Mouse (Mus musculus): ENCODE data around the gene Polr2e.
A peak's percentile ranks its signal among the peaks of the same experiment; 100 is the strongest.

Polr2e gene

GRCm38 (mm10) chr10:79987771-79988505 is 51.7 kb downstream of the Polr2e start:
- DNase-seq (ENCODE audit: low spot score) = no peak

DNA sequence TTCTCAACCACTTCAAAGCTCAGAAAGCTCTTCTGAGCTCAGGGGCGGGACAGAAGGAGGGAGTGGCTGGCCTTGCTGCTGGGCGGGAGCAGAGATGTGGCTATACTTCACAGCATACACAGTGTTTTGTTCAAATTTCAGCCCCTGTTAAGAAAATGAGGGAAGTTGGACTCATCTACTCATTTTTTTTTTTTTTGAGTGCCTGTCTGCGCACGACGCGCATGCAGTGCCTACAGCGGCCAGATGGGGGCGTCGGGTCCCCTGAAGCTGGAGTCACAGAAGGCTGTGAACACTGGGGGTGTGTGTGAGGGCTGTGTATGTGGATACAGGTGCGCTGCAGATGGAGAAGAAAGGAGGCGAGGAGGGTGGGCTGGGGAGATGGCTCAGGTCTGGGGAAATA is 52.6 kb downstream of the Polr2e start:
- DNase-seq (ENCODE audit: low spot score) = peak; percentile 49

DNA sequence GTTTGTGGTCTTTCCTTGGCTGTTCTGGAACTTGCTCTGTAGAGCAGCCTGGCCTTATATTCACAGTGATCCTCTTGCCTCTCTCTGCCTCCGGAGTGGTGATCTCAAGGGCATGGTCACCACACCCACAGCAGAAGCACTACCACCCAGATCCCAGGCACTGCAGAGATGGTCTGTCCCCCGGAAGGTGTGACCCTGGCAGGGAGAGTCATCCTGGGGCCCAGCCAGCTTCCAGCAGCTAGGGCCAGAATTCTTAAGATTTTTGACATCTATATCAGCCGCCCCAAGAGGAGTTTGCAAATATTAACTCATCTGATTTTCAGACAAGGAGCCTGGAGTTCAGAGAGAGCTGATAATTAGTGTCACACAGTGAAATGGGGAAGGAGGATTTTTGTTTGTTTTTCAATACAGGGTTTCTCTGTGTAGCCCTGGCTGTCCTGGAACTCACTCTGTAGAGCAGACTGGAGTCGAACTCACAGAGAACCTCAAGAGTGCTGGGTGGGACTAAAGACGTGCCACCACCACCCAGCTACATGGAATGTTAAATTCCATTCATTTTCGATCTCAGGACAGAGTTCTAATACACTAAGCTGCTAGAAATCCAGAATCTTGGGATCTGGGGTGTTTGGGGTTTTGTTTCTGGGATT is 53.2 kb downstream of the Polr2e start:
- DNase-seq (ENCODE audit: low spot score) = no peak

All from ovary, adult 18-20 months (tissue).